Mouse (Mus musculus) liver, embryonic 14.5 days (tissue): ENCODE measurements at regions not wholly inside any gene's neighbourhood (a gene's known extent, or its start where the extent isn't known, plus 50 kb on each side); places are given as distances from the start of the nearest gene placed in this dataset.

ENCODE experiments used
- CTCF ChIP-seq: IDR thresholded peaks from 2 replicates; pipeline ENCODE4 v1.5.1; 2016; ENCODE audit warnings: antibody characterized with exemption, low read depth, control low read depth
- EP300 ChIP-seq: IDR thresholded peaks from 2 replicates; pipeline ENCODE4 v1.6.1; 2016; ENCODE audit warnings: antibody characterized with exemption, low read depth

DNA sequence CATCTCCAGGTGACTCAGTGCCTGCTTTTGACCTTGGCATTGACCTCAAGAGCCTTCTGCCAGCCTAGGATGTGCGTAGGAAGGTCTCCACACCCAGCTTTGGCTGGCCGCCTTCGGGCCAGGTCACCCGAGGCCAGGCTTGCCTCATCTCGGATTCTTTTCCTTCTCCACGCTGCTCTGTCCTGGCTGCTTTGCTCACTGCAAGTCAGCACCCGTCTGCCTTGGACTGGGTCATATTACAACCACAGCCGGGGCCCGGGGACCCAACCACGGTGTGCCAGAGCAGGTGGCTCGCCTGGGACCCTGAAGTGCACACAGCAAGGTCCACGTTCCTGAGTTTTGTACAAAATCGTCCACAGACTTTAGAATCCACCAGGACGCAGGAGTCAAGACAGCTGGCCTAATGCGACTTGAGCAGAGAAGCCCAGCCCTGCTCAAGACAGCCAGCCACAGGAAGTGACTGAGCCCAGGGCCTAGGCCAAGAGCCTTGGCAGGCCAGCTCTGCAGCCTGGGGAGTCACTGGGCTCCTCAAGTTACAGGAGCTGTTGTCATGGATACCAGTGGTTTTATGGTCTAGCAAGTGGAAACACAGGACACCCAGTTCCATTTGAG lies 66.1 kb downstream of the Gm26897 start:
- TF ChIP-seq CTCF, result no peak
- no peak for TF ChIP-seq EP300
